Mouse (Mus musculus): ENCODE measurements at regions not wholly inside any gene's neighbourhood (a gene's known extent, or its start where the extent isn't known, plus 50 kb on each side); places are given as distances from the start of the nearest gene placed in this dataset.

DNA sequence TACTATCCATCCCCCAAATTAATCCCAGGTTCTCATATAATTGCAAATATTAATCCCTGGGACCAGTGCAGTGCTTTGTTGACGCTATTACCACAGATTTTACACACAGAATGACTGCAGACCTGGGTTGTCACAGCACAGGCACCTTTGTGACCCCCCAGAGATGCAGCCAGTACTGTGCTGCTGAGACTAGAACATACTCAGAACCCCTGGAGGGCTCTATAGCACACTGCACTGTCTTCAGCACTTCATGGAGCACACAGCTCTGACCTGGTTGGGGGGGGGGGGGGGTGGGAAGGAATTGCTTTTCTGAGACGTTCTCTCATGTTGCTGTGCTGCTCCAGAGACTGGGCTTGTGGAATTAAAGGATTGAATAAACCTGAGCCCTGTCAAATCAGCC, 154.9 kb upstream of the Gm34302 start:
- DNase-seq (ENCODE audit: extremely low spot score, low spot score): no peak

DNA sequence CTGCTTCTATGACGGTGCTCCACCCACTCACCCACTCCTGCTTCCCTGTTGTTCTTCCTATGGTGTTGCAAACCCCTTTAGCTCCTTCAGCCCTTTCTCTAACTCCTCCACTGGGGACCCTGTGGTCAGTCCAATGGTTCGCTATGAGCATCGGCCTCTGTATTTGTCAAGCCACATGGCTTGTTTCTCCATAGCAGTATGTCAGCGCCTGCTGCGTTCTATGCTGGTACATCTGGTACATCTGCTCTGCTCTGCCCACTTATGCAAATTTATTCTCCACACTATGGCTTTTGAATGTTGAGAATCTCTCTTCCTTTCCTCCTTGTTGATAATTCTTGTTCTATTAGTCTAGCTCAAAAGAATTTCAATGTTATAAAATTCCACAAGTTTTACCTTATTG, 154.2 kb upstream of the Gm34302 start:
- DNase-seq (ENCODE audit: extremely low spot score, low spot score): no peak

DNA sequence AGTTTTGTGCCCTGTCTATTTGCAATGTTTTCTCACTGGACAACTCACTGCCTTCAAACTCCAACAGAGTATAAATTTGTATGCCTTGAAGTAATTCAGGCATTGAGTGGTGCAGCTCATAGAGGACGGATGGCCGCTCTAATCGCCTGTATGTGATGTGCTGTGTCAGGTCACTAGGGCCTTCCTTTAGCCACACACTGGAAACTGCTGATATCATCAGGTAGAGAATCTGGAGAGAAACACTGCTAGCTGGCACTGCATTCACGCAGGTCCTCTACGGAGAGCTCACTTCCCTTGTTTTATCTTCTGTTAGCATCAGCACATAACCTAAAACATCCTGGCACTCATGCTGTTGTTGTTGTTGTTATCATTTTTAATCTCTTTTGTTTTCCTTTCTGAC, 144.0 kb upstream of the Gm34302 start:
- DNase-seq (ENCODE audit: extremely low spot score, low spot score): no peak

DNA sequence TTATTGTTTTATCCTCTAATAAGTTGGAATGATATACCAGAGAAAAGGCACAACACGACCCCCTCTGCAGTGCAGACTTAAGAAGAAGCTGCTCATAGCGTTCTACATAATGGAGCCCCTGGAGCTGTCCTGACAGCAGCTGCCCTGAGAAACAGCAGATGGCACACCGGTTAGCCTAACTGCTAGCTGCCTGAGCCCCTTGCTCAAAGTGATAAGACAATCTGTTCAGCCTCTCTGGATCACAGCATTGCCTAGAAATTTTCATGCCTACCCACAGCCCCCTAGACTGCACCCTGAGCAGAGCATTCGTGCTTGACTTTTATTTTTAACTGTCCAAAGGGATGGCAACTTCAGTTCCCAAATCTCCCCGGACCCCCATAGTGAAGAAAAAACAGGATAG, 132.4 kb upstream of the Gm34302 start:
- peak; percentile 48 for DNase-seq (ENCODE audit: extremely low spot score, low spot score)

DNA sequence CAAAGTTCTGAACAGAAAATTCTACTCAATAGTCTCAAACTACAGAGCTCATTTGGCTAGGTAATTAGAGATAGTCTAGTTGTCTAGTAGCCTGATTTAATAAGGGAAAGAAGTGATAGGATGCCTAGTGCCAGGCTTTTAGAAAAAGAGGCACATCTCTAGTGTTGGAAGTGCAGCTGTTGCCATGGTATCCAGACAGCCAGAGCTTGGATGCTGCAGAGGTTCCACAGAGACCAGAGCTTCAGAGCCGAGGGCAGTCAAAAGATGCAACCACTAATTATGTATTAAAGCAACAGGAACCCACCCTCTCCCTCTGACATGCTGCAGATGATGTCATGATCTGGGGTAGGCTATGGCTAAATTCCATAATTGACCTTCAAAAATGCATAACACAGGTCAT, 130.0 kb upstream of the Gm34302 start:
- DNase-seq (ENCODE audit: extremely low spot score, low spot score): no peak

DNA sequence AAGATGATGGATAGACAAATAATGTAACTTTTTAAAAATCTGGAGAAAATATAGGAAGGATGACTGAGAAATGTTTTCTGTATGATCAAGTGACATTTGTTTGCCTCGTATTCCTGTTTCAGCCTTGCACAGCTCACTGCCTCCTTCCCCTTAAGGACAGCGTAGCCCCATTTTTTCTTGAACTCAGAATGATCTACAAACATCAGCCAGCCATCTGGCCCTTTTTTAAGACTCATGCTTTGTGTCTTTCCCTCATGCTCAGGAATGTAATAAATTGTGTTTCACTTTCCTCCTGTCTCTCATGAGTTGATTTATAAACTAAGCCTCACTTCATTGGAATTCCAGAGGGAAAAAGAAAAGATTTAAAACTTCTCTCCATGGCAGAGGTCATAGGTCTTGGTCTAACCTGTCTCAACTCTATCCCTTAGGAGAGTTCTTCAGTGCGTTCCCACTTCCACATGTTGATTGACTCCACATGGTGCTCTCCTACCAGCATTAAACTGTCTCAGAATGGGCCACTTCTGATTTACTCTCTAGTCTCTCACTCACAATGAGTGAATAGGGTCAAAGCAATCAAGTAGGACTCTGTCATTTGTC, 129.2 kb upstream of the Gm34302 start:
- no peak for DNase-seq (ENCODE audit: extremely low spot score, low spot score)

DNA sequence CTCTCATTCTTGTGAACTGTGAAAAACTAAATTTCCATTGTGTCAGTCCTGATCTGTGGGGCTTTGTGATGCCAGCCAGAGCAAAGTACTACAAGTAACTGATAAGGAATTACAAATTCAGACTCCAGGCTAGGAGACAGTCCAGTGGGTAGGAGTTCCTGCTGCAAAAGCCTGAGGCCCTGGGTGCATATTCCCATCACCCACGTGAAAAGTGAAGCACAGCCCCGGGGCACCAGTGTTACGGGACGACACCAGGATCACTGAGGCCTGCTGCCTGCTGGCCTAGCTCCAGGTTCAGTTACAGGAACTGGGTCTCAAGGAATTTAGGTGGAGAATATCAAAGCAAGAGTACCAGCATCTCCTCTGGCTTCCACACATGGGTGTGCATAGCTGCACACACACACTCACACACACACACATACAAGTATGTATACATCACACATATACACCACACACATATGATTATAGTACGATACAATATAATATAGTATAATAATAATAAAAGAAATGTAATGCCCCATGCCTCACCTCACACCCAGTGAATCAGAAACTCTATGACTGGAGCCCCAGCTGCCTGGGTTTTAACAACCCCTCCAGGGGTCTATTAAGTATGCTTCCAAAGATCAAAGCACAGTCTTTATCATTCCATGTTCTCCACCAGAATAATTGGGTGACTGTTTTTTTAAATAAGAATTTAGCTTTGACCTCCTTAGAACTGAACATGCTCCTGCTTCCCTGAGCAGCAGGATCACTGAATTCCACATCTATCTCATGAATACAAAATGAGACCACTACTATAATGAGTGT, 126.6 kb upstream of the Gm34302 start:
- no peak for DNase-seq (ENCODE audit: extremely low spot score, low spot score)

DNA sequence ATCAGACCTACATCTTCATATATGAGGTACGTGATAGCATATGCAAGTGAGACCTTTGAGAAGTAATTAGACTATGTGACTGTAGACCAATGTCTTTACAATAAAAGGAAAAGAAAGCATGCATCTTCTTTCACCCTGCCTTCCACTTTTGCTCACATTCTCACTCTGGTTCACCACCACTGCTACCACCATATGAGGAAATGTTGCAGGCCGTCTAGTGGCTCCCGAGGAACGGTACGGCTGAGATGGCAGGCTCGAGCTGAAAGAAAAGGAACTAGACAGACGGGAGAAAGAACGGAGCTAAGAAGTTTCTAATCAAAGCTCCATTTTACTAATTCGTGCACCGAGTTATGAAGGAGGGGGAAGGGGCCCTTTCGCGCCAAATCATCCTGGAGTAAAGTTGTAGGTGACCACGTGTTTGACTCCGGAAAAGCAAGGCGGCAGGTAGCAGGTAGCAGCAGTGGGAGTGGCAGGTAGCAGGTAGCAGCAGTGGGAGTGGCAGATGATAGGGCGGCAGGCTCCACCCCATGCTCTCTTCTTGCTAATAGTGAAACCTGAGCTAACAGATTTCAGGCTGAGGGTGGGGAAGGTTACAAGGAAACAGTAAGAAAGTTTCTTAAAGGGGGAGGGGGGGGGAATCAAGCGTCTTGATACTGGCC, 125.9 kb upstream of the Gm34302 start:
- DNase-seq (ENCODE audit: extremely low spot score, low spot score): no peak

DNA sequence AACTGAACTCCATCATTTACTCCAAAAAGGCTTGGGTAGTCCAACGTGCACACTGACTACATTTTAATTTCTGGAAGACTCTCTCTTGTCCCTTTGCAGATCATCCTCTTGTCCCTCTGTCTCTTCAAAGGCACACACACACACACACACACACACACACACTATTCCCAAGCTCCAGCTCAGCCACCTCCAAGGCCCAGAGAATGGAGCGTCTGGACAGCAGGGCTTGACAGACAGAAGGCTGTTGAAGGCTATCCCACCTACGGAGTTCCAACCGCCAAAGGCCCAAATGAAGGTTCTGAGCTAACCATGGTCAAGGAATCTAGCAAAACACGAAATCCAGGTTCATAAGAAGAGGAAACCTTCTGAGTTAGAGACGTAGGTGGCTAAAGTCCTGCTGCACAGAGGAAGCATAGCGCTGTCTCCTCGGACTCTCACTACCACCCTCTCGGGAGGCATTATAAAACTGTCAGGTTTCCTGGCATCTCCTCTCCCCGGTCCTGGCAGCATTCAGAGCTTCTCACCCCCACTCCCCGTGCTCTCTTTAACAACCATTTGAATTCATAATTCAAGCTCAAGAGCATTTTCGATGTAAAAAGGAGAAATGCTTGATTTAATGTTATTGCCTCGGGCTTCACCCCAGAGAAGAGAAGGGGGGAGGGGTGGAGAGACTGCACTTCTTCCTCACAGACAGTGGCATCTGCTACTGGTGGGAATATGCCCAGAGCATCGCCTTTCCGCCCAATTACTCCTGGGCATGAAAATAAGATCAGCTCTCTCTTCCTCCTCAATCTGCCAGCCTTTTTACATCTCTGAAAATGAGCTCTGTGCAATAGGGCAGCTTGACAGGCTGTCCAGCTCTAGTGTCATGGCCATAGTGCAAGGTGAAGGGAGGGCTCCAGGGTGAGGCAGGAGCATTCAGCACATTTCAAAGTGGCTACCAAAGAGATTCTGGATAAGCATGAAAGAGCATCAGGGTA, 99.3 kb upstream of the Gm34302 start:
- no peak for DNase-seq (ENCODE audit: extremely low spot score, low spot score)

DNA sequence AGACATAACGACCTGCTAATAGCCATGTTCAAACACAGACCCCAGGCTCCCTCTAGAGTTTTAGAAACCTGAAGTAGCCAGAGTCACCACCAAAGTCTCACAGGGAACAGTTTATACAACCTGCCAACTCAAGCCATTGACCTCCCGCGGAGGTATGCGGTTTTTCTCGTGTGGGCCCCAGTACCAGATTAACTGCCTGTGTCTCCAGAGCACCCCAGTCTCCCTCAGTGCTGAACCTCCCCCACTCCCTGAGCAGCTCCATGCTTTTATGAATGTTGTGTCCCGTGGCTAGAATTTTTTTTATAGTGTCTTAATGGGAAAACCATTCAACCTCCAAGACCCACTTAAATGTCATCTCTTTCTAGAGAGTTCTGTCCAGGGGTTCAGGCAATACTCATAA, 98.5 kb upstream of the Gm34302 start:
- DNase-seq (ENCODE audit: extremely low spot score, low spot score): no peak

DNA sequence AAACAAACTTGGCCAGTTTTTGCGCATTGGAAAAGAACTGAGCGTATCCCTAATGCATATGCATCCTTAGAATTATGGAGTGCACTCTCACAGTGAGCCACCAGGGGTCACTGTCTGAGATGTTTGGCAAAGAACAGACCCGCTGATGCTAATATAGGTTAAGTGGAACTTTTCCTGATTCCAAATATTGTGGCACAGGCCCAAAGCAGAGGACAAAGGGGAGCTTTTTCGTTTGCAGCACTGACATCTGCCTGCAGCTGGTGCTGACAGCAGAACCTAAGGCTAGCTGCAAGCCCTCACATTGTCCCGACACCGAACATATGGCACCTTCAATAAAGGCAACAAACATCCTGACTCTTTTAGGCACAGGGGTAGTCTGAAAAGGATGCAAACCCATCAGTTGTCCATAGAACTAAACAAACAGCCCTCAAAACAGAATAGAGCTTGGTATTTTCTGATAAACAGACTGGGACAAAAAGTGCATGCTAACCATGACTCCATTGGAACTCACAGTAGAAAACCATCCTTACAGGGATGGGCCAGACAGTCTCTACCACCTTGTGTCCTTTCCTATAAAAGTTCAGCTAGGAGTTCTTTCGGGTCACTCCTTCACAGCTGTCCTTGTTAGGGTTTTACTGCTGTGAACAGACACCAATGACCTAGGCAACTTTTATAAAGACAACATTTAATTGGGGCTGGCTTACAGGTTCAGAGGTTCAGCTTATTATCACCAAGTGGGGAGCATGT, 87.1 kb upstream of the Gm34302 start:
- DNase-seq (ENCODE audit: extremely low spot score, low spot score): peak; percentile 83

DNA sequence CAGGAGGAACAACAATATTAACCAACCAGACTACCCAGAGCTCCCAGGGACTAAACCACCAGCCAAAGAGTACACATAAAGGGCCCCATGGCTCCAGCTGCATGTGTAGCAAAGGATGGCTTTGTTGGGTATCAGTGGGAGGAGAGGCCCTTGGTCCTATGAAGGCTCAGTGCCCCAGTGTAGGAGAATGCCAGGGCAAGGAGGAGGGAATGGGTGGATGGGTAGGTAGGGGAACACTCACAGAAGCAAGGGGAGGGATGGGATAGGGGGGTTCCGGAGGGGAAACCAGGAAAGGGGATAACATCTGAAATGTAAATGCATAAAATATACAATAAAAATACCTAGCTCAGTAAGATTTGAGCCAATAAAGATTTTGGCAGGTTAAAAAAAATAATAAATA, 86.4 kb upstream of the Gm34302 start:
- no peak for DNase-seq (ENCODE audit: extremely low spot score, low spot score)

DNA sequence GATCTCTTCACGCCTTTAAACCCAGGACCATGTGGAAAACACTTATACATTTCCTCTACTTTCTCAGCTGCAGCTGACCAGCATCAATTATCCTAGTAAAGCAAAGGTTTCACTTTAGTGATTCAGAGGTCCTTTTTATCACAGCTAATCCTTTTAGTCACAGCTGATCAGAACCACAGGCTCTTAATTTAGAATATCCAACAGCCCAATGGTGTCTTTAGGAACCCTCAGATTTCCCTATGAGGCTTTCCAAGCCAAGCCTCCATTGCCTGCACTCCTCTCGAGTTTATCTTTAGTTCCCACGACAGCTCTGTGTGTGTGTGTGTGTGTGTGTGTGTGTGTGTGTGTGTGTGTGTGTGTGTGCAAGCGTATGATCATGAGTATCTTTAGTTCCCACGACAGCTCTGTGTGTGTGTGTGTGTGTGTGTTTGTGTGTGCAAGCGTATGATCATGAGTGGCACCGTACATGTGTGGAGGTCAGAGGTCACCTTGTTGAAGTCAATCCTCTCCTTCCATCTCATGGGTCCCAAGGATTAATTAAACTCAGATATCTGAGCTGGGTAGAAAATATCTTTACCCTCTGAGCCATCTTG, 85.4 kb upstream of the Gm34302 start:
- DNase-seq (ENCODE audit: extremely low spot score, low spot score): no peak

DNA sequence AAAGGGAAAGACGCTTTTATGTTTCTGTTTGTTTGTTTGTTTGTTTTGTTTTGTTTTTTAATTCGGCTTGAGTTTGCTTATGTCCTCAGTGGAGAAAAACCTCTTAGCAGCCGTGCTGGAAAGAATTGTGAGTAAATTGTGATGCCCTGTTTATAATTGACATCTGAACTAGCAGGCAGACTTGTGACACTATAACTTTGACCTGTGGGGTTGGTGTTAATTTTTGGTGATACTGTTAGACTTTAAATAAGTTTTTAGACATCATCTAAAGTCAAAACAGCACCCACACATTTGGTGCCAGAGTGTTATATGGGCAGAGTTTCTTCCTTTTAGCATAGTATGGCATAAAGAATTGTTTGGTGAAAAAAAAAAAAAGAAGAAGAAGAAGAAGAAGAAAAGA, 84.0 kb upstream of the Gm34302 start:
- DNase-seq (ENCODE audit: extremely low spot score, low spot score): no peak

DNA sequence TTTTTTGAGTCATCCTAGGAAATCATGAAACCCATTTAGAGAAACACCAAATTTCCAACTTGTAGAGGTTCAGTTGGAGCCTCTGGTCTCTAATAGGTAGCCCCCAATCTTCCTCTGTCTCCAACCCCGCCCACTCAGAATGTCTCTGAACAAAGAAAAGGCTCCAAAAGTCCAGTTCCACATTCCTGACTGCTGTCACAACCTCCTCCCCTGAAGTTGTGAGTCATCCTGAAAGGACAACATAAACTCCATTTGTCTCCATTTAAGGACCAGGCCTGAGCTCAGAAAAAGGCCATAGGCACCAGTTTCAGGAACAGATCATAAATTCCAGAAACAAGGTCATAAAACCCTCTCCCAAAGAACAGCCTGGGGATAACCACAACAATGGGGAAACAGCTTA, 79.4 kb upstream of the Gm34302 start:
- DNase-seq (ENCODE audit: extremely low spot score, low spot score): no peak

DNA sequence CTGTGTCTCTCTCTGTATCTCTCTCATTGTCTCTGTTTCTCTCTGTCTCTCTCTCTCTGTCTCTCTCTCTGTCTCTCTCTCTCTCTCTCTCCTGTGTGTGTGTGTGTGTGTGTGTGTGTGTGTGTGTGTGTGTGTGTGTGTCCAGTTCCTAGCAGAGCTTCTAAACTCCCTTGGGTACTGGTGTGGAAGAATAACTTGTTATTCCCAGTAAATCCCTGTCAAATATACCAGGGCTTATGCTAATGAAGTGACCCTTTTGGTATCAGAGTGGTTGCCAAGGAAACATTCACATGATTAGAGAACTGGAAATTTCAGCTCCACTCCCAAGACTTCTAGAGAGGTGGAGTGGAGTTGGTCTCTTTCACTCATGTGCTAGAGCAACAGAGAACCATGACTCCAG, 78.9 kb upstream of the Gm34302 start:
- no peak for DNase-seq (ENCODE audit: extremely low spot score, low spot score)

DNA sequence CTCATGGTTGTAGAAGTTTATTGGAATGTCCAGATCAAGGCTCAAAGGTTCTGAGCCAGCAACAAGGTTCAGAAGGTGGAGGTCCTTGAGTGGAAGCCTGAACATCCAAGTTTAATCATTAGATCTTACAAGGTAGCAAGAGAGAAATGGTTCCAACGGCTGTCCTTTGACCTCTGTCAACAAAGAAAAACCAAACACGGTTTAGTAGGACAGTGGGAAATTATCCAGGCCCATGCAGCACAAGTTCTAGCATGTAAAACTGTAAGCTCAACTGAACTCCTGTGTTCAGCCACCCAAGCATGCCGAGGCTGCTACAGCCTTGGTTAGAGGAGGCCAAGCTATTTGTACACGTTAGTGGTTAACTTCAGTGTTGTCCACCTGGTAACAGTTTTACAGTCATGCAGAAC, 77.1 kb upstream of the Gm34302 start:
- no peak for DNase-seq (ENCODE audit: extremely low spot score, low spot score)

DNA sequence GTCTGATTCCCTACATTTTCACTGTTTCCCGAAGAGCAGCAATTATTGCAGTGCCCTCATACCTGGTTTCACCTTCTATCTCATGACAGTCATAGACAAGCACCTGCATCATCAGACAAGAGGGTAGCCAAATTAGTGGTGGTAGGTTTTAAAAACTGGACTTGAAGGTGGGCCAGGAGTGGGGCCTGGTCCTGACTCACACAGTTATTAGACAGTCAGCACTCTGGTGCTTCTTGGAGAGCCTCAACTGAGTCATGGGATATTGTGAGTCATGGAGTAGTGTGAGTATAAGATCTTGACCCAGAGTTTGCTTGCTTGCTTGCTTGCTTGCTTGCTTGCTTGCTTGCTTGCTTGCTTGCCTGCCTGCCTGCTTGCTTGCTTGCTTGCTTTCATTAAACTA, 73.1 kb upstream of the Gm34302 start:
- DNase-seq (ENCODE audit: extremely low spot score, low spot score): no peak

DNA sequence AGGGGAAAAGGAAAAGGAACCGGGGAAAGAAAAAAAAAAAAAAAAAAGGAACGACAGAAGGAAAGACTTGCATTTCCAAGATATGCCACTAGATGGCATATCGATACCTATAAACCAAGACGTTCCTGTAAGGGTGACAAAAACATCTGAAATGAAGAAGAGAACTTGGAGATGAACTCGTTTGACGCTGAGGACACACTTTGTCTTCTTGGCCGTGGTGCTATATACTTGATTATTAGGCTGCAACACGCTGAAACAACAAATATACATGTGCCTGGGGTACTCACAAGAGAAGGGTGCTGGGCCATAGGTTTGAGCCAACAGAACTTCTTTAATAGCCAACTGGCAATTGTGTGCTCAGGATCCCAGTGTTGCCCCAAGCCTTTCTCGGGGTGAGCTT, 71.2 kb upstream of the Gm34302 start:
- peak; percentile 32 for DNase-seq (ENCODE audit: extremely low spot score, low spot score)

DNA sequence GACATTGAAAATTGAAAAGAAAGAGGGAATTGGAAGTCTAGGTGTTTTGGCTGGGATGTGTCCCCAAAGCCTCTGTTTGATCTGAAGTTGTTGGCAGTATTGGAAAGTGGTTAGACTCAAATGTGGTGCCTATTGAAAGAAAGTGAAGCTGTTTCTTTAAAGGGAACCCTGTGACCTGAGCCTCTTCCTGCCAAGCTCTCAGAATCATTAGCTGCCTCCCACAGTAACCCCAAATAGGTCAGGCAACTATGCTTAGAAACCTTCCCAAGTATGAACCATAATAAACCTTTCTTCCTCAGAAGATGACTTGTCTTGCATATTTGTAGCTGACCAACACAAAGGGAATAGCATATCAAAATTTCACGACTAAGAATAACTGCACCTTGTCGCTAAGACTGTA, 69.7 kb upstream of the Gm34302 start:
- no peak for DNase-seq (ENCODE audit: extremely low spot score, low spot score)

DNA sequence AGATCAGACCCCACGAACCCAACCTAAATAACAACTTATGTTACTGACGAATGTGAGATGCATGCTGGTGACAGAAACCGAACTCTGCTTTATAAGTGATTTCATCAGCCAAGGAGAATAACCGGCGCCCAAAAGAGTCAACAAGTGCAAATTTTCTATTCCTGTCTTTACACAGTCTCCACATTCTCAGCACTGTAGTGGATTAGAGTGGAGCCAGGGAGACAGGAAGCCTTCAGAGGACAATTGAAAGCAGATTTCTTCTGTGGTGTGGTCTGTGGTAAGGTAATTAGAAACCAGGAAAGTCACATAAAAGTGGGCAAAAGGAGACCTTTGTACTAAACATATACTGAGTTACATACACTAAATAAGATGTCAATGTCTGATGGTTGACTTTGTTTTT, 68.0 kb upstream of the Gm34302 start:
- DNase-seq (ENCODE audit: extremely low spot score, low spot score): no peak
